Mouse (Mus musculus): ENCODE data around the gene Gm20388.

DNA sequence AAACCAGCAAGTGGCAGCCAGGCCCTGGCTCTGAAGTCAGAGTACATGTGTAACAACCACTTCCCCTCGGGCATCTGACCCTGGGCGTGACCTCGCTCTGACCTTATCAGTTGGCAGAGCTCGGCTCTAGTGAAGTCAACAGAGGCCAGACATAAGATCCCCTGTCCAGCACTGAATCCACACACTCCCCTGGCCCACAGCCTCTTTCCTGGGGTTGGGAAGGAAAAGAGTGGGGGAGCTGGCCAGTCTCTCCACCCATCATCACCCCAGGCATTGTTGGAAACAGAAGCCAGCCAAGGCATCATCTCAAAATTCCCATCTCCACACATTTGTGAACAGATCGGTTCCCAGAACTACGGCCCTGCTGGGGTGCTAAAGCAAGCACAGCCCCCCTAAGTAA lies 1507.4 kb downstream of the Gm20388 start:
- TF ChIP-seq CTCF (IDR thresholded peaks at IDR 0.05; ENCODE audit: borderline replicate concordance, extremely low read depth, insufficient read depth, insufficient read length) (no peak), POLR2A (IDR thresholded peaks at IDR 0.05; ENCODE audit: borderline replicate concordance, extremely low read depth, insufficient read depth, insufficient read length, poor library complexity, severe bottlenecking) (no peak)

Data from brain, embryonic 14.5 days (tissue).